Mouse (Mus musculus) olfactory bulb, adult 2 months (tissue): ENCODE results near the gene Pms1.

Experiments used
- CTCF ChIP-seq: fragments of 200-500 bp; IDR thresholded peaks from 2 replicates; pipeline ENCODE4 v1.5.1; 2012; ENCODE audit warnings: low read depth, mild to moderate bottlenecking, low read length, moderate library complexity; ENCODE audit not compliant: insufficient read depth
- POLR2A ChIP-seq: fragments of 200-500 bp; IDR thresholded peaks from 2 replicates; pipeline ENCODE4 v1.6.1; 2012; ENCODE audit warnings: mild to moderate bottlenecking, low read depth, low read length, moderate library complexity; ENCODE audit not compliant: insufficient read depth

GRCm38 (mm10) chr1:53291197-53291596 is 5.6 kb downstream of the Pms1 start:
- TF ChIP-seq CTCF (no peak), POLR2A (no peak)
